Mouse (Mus musculus): ENCODE data around the gene Col6a6.

- TF ChIP-seq ZC3H11A (IDR thresholded peaks at IDR 0.05; ENCODE audit: borderline replicate concordance, low read depth, low read length) (no peak), HCFC1 (IDR thresholded peaks at IDR 0.05; ENCODE audit: borderline replicate concordance, insufficient read depth, low read length) (no peak), CHD2 (IDR thresholded peaks at IDR 0.05; ENCODE audit: low read depth, low read length) (no peak)
Observed at GRCm38 (mm10) chr9:105693056-105693455, 134.9 kb downstream of the Col6a6 start.
